Comparison of ENCODE assay signal across 15 mouse cellular contexts in genomic region chr4:85767666-85768065, GRCm38 (mm10).
DNase-seq lines count a peak whose midpoint lies in the region; ATAC-seq lines count a peak whose summit lies in the region.
"Had no signal": no experiment of that assay in that cellular context is flagged by ENCODE, and none has a peak within 500 bp of the region (broad histone marks: within the 10 kb centered on the region; RNA-seq: fewer than 3 reads in every experiment).

No protein-coding gene starts in this region.

- no peak overlapping the region for H3K4me3 ChIP-seq in forebrain, embryonic 15.5 days
- no peak overlapping the region for H3K4me3 ChIP-seq in forebrain, embryonic 13.5 days
- H3K4me3 ChIP-seq in kidney, embryonic 15.5 days (replicated peaks): no peak overlapping the region
- no peak overlapping the region for H3K4me3 ChIP-seq in hindbrain, embryonic 16.5 days (ENCODE audit: low read length)
- H3K4me3 ChIP-seq: heart, embryonic 12.5 days; midbrain, embryonic 10.5 days had no signal

- H3K27me3 ChIP-seq in forebrain, embryonic 15.5 days: no peaks in the 10 kb centered on the region
- no peaks in the 10 kb centered on the region for H3K27me3 ChIP-seq in forebrain, embryonic 13.5 days
- H3K27me3 ChIP-seq in kidney, embryonic 15.5 days: no peaks in the 10 kb centered on the region
- H3K27me3 ChIP-seq in hindbrain, embryonic 16.5 days (replicated peaks; ENCODE audit: control insufficient read depth, insufficient read depth, low read length): no peaks in the 10 kb centered on the region
- H3K27me3 ChIP-seq: heart, embryonic 12.5 days had no signal

- ATAC-seq in forebrain, embryonic 15.5 days (replicated peaks): no peak
- no peak for ATAC-seq in forebrain, embryonic 13.5 days
- ATAC-seq in kidney, embryonic 15.5 days (replicated peaks; ENCODE audit: low FRiP score): peak; percentile 58; the same call in 1 of the 2 replicates
- peak; percentile 27; the same call in 1 of the 2 replicates for ATAC-seq in hindbrain, embryonic 16.5 days
- ATAC-seq: activated CD4-positive, CD25-positive, alpha-beta regulatory T cell, adult 4 months; intestine, postnatal 0 days had no signal

- H3K36me3 ChIP-seq in forebrain, embryonic 15.5 days: no peaks in the 10 kb centered on the region
- no peaks in the 10 kb centered on the region for H3K36me3 ChIP-seq in forebrain, embryonic 13.5 days (ENCODE audit: poor library complexity, severe bottlenecking)
- H3K36me3 ChIP-seq in kidney, embryonic 15.5 days: no peaks in the 10 kb centered on the region
- H3K36me3 ChIP-seq in hindbrain, embryonic 16.5 days (ENCODE audit: control insufficient read depth, insufficient read depth, low read length): no peaks in the 10 kb centered on the region
- H3K36me3 ChIP-seq: heart, embryonic 12.5 days; midbrain, embryonic 10.5 days had no signal

- no peak for DNase-seq in kidney, adult 18-20 months
- DNase-seq in Muller cell, postnatal 12 days (ENCODE audit: inconsistent ontology term): peak; percentile 11
- no peak for DNase-seq in right cerebral cortex, postnatal 4 days
- DNase-seq in frontal cortex, postnatal 36 days (ENCODE audit: low spot score in 2 of 2): no peak
- DNase-seq: adrenal gland, postnatal 25 days; heart, postnatal 36 days; right cerebral cortex, postnatal 14 days had no signal

- H3K9ac ChIP-seq in forebrain, embryonic 15.5 days (replicated peaks): no peak overlapping the region
- no peak overlapping the region for H3K9ac ChIP-seq in forebrain, embryonic 13.5 days
- H3K9ac ChIP-seq in kidney, embryonic 15.5 days: no peak overlapping the region
- no peak overlapping the region for H3K9ac ChIP-seq in hindbrain, embryonic 16.5 days (ENCODE audit: low read depth, low read length)
- H3K9ac ChIP-seq: heart, embryonic 12.5 days had no signal

- WGBS in forebrain, embryonic 15.5 days: 62% methylated on average over 6 of the region's 6 CpGs
- WGBS in forebrain, embryonic 13.5 days: 78% methylated on average over 6 of the region's 6 CpGs
- 71% methylated on average over 6 of the region's 6 CpGs for WGBS in kidney, embryonic 15.5 days
- WGBS in hindbrain, embryonic 16.5 days: 64% methylated on average over 6 of the region's 6 CpGs

- no peaks in the 10 kb centered on the region for H3K9me3 ChIP-seq in forebrain, embryonic 15.5 days
- no peaks in the 10 kb centered on the region for H3K9me3 ChIP-seq in forebrain, embryonic 13.5 days (replicated peaks)
- H3K9me3 ChIP-seq in kidney, embryonic 15.5 days (replicated peaks): no peaks in the 10 kb centered on the region
- H3K9me3 ChIP-seq in hindbrain, embryonic 16.5 days (ENCODE audit: control insufficient read depth, low read length): no peaks in the 10 kb centered on the region
- H3K9me3 ChIP-seq: heart, embryonic 12.5 days; midbrain, embryonic 10.5 days had no signal

- H3K4me1 ChIP-seq in forebrain, embryonic 15.5 days: peaks cover 25% of the 10 kb centered on the region
- H3K4me1 ChIP-seq in forebrain, embryonic 13.5 days: peaks cover 25% of the 10 kb centered on the region
- 0 out of 2 replicates have a peak, but pooled peaks cover 6% of the 10 kb centered on the region for H3K4me1 ChIP-seq in kidney, embryonic 15.5 days
- H3K4me1 ChIP-seq in hindbrain, embryonic 16.5 days (ENCODE audit: control insufficient read depth, insufficient read depth, low read depth, low read length): peaks cover 5% of the 10 kb centered on the region

- peak overlapping the region; percentile 55 for H3K27ac ChIP-seq in forebrain, embryonic 15.5 days (replicated peaks)
- H3K27ac ChIP-seq in forebrain, embryonic 13.5 days: no peak overlapping the region
- H3K27ac ChIP-seq in kidney, embryonic 15.5 days: peak overlapping the region; percentile 46
- no peak overlapping the region for H3K27ac ChIP-seq in hindbrain, embryonic 16.5 days (ENCODE audit: low read depth, low read length)
- H3K27ac ChIP-seq: midbrain, embryonic 10.5 days had no signal

- H3K4me2 ChIP-seq in forebrain, embryonic 15.5 days (replicated peaks): no peak overlapping the region
- H3K4me2 ChIP-seq in forebrain, embryonic 13.5 days: no peak overlapping the region; the same call in 1 of the 2 replicates
- no peak overlapping the region for H3K4me2 ChIP-seq in kidney, embryonic 15.5 days
- H3K4me2 ChIP-seq in hindbrain, embryonic 16.5 days (ENCODE audit: low read length): no peak overlapping the region
- H3K4me2 ChIP-seq: heart, embryonic 12.5 days had no signal

Comparison
In these comparisons a context has a peak if more than half of its experiments do, and no peak if none do; other contexts are left out.
1. H3K27ac ChIP-seq: peak in forebrain, embryonic 15.5 days (single experiment) and kidney, embryonic 15.5 days (single experiment); none in forebrain, embryonic 13.5 days (single experiment) and hindbrain, embryonic 16.5 days (single experiment).
2. ATAC-seq: peak in kidney, embryonic 15.5 days (single experiment) and hindbrain, embryonic 16.5 days (single experiment); none in forebrain, embryonic 15.5 days (single experiment) and forebrain, embryonic 13.5 days (single experiment).